Mouse (Mus musculus): ENCODE measurements around the gene Pdcd2l. TPM values are rescaled to one million over a fixed set of nuclear protein-coding genes. Genes with fewer than 3 reads are reported as not detected.

The Pdcd2l gene
- polyA plus RNA-seq, 1 experiment from 2014 or later = 75.4 TPM

DNA sequence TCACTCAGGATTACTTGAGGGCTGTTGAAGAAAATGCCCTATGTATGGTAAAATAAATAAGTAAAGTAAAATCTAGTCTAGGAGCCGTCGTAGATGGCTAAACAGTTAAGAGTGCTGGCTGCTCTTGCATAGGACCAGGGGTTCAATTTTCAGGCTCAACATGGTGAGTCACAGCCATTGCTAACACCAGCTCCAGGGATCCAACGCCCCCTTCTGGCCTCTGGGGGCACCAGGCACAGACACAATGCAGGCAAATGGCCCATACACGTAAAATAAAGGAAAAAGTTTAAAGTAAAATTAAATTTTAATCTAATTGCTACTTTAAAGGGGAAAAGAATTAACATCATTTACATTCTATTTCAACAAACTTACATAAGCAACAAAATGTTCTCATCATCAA lies 29.6 kb downstream of the Pdcd2l start:
- H3K4me3 ChIP-seq = peak overlapping the region; percentile 70
- no peak overlapping the region for H3K27ac ChIP-seq
- no peaks in the 10 kb centered on the region for H3K9me3 ChIP-seq (replicated peaks)
- H3K4me1 ChIP-seq = peaks cover 11% of the 10 kb centered on the region; the same call in 1 of the 2 replicates
- DNase-seq (ENCODE audit: low spot score) = peak; percentile 46
- WGBS = 59% methylated on average over 4 of the region's 4 CpGs
- H3K27me3 ChIP-seq (ENCODE audit: low read depth, poor library complexity, severe bottlenecking) = no peaks in the 10 kb centered on the region
- peaks cover 46% of the 10 kb centered on the region for H3K36me3 ChIP-seq

DNA sequence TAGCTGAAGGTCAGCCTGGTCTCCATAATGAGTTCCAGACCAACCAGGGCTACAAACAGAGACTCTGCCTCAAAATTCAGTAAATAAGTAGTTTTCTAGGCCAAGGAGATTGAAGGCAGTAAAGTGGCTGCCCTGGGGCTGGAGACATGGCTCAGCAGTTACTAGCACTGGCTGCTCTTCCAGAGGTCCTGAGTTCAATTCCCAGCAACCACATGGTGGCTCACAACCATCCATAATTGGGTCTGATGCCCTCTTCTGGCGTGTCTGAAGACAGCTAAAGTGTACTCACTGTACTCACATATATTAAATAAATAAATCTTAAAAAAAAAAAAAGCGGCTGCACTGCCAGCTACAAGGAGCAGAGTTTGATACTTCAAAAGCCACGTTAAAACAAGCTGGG lies 30.5 kb downstream of the Pdcd2l start:
- Histone ChIP-seq H3K36me3 (peaks cover 54% of the 10 kb centered on the region), H3K27ac (no peak overlapping the region), H3K4me3 (no peak overlapping the region), H3K9me3 (replicated peaks) (no peaks in the 10 kb centered on the region), H3K27me3 (ENCODE audit: low read depth, poor library complexity, severe bottlenecking) (no peaks in the 10 kb centered on the region), H3K4me1 (peaks cover 11% of the 10 kb centered on the region; the same call in 1 of the 2 replicates)
- WGBS = 87% methylated on average over 3 of the region's 3 CpGs
- DNase-seq (ENCODE audit: low spot score) = no peak

- H3K36me3 ChIP-seq = peaks cover 66% of the 10 kb centered on the region
- no peak for DNase-seq (ENCODE audit: low spot score)
- no peaks in the 10 kb centered on the region for H3K27me3 ChIP-seq (ENCODE audit: low read depth, poor library complexity, severe bottlenecking)
- no peaks in the 10 kb centered on the region for H3K9me3 ChIP-seq (replicated peaks)
- 94% methylated on average over 7 of the region's 7 CpGs for WGBS
- H3K27ac ChIP-seq = no peak overlapping the region
- H3K4me1 ChIP-seq = peaks cover 11% of the 10 kb centered on the region; the same call in 1 of the 2 replicates
- no peak overlapping the region for H3K4me3 ChIP-seq
Observed at GRCm38 (mm10) chr7:34164671-34165070, 31.8 kb downstream of the Pdcd2l start.

GRCm38 (mm10) chr7:34159167-34159566 lies 37.3 kb downstream of the Pdcd2l start:
- Histone ChIP-seq H3K9me3 (replicated peaks) (no peaks in the 10 kb centered on the region), H3K4me1 (no peaks in the 10 kb centered on the region), H3K27ac (no peak overlapping the region), H3K36me3 (peaks cover 94% of the 10 kb centered on the region), H3K27me3 (ENCODE audit: low read depth, poor library complexity, severe bottlenecking) (no peaks in the 10 kb centered on the region), H3K4me3 (no peak overlapping the region)
- no peak for DNase-seq (ENCODE audit: low spot score)
- 90% methylated on average over 3 of the region's 3 CpGs for WGBS

DNA sequence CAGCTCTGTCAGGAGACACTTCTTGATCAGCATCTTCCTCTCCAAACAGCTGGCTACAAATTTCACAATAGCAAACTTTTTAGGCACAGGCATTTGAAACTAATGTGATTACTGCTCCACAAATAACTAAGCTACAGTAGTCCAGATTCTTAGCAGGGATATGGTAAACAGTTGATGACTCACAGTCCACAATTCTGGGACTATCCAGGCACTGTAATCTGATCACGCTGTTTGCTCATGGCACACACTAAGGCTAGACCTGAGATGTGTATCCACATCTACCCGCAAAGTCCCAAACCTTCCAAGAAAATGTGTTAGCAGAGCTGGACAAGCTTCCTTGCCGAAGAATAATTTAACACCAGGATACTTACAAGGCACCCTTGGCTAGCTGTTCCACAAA lies 38.5 kb downstream of the Pdcd2l start:
- no peaks in the 10 kb centered on the region for H3K27me3 ChIP-seq (ENCODE audit: low read depth, poor library complexity, severe bottlenecking)
- H3K4me3 ChIP-seq = no peak overlapping the region
- H3K36me3 ChIP-seq = peaks cover 96% of the 10 kb centered on the region
- WGBS = 94% methylated on average over 3 of the region's 3 CpGs
- no peak overlapping the region for H3K27ac ChIP-seq
- H3K4me1 ChIP-seq = no peaks in the 10 kb centered on the region
- no peaks in the 10 kb centered on the region for H3K9me3 ChIP-seq (replicated peaks)
- DNase-seq (ENCODE audit: low spot score) = no peak

- no peak for DNase-seq (ENCODE audit: low spot score)
- Histone ChIP-seq H3K9me3 (replicated peaks) (no peaks in the 10 kb centered on the region), H3K36me3 (peaks cover 100% of the 10 kb centered on the region), H3K27me3 (ENCODE audit: low read depth, poor library complexity, severe bottlenecking) (no peaks in the 10 kb centered on the region), H3K4me1 (no peaks in the 10 kb centered on the region), H3K27ac (no peak overlapping the region), H3K4me3 (no peak overlapping the region)
- WGBS = 97% methylated on average over 4 of the region's 4 CpGs
Observed at GRCm38 (mm10) chr7:34147193-34147592, 49.3 kb downstream of the Pdcd2l start.

DNA sequence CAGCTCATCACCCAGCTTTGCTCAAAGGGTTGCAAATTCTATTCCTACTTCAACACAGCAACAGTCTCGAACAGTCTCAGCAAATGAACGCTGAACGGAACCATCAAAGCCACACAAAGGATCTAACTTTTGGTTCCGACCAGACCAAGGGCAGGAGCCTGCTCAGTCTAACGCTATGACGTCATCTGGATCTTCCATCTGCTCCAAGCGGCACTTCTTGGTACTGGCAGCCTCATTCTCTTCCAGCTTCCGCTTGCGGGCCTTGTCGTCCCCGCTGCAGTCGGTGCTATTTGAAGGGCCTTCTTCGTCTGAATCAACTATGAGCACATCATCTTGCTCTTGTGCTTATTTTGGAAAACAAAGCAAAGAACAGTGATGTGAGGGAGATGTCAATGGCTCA lies 55.3 kb downstream of the Pdcd2l start:
- Histone ChIP-seq H3K36me3 (peaks cover 67% of the 10 kb centered on the region), H3K27me3 (ENCODE audit: low read depth, poor library complexity, severe bottlenecking) (no peaks in the 10 kb centered on the region), H3K4me1 (no peaks in the 10 kb centered on the region), H3K27ac (no peak overlapping the region), H3K4me3 (no peak overlapping the region), H3K9me3 (replicated peaks) (no peaks in the 10 kb centered on the region)
- no peak for DNase-seq (ENCODE audit: low spot score)
- 96% methylated on average over 13 of the region's 13 CpGs for WGBS

DNA sequence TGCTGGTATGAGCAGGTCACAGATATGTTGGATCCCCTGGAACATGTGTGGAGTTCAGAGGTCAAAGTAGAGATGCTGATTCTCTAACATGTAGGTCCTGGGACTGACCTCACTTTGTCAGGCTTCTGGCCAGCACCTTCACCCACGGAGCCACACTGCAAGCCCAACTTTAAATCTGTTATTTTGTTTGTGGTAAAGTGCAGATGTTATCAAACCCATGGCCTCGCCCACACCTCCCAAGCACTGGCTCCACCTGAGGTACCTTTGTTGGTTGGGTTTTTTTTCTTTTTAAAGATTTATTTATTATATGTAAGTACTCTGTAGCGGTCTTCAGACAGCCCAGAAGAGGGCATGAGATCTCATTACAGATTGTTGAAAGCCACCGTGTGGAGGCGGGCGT lies 57.0 kb downstream of the Pdcd2l start:
- Histone ChIP-seq H3K9me3 (replicated peaks) (no peaks in the 10 kb centered on the region), H3K4me3 (no peak overlapping the region), H3K27ac (no peak overlapping the region), H3K4me1 (peaks cover 3% of the 10 kb centered on the region), H3K27me3 (ENCODE audit: low read depth, poor library complexity, severe bottlenecking) (no peaks in the 10 kb centered on the region), H3K36me3 (peaks cover 51% of the 10 kb centered on the region)
- no peak for DNase-seq (ENCODE audit: low spot score)
- 88% methylated on average over 6 of the region's 6 CpGs for WGBS

Other genes with a start within 250 kb of the Pdcd2l start
- gene Scgb2b27, start 182.7 kb downstream of the Pdcd2l start, polyA plus RNA-seq (2016; fragmentation: Nextera tagmentation; extraction: Ambion mirVana) = not detected in 2 replicates
- not detected in 2 replicates for gene Scgb1b27, start 175.2 kb downstream of the Pdcd2l start, polyA plus RNA-seq (2016; fragmentation: Nextera tagmentation; extraction: Ambion mirVana)
- not detected in 2 replicates for gene Scgb1b30, start 101.2 kb downstream of the Pdcd2l start, polyA plus RNA-seq (2016; fragmentation: Nextera tagmentation; extraction: Ambion mirVana)
- 6.3 and 7.2 TPM in 2 replicates for gene Wtip, start 63.4 kb downstream of the Pdcd2l start, polyA plus RNA-seq (2016; fragmentation: Nextera tagmentation; extraction: Ambion mirVana)
- gene Uba2, start 27.1 kb downstream of the Pdcd2l start, polyA plus RNA-seq (2016; fragmentation: Nextera tagmentation; extraction: Ambion mirVana) = 297 and 310 TPM in 2 replicates
- 291 and 361 TPM in 2 replicates for gene Gpi1, start 33.7 kb upstream of the Pdcd2l start, polyA plus RNA-seq (2016; fragmentation: Nextera tagmentation; extraction: Ambion mirVana)
- 0.38 TPM in 1 of 2 replicates, not detected in the other for gene Gm6096, start 54.4 kb upstream of the Pdcd2l start, polyA plus RNA-seq (2016; fragmentation: Nextera tagmentation; extraction: Ambion mirVana)
- 22.8 and 27.2 TPM in 2 replicates for gene 4931406P16Rik, start 116.9 kb upstream of the Pdcd2l start, polyA plus RNA-seq (2016; fragmentation: Nextera tagmentation; extraction: Ambion mirVana)
- gene Lsm14a, start 196.7 kb upstream of the Pdcd2l start, polyA plus RNA-seq (2016; fragmentation: Nextera tagmentation; extraction: Ambion mirVana) = 91.6 and 96.3 TPM in 2 replicates